Mouse (Mus musculus) adrenal gland, adult (tissue): ENCODE measurements around the gene Lemd1.

Experiments
- DNase-seq, 2 experiments: peaks; one replicate each; pipeline ENCODE4 v3.0.0; 2022 to 2023; ENCODE audit warnings: low spot score in 1 of 2; ENCODE audit not compliant: inconsistent age in 2 of 2

Gene Lemd1

GRCm38 (mm10) chr1:132164780-132165518 lies 26.3 kb upstream of the Lemd1 start:
- DNase-seq, result no peak

- DNase-seq, result no peak
Observed at GRCm38 (mm10) chr1:132165859-132166258, 25.4 kb upstream of the Lemd1 start.

- DNase-seq, result peak in 1 of 2 experiments; percentile 62
Observed at GRCm38 (mm10) chr1:132168115-132168767, 23.0 kb upstream of the Lemd1 start.

- DNase-seq, result no peak
Observed at GRCm38 (mm10) chr1:132170698-132171097, 20.5 kb upstream of the Lemd1 start.

- DNase-seq, result no peak
Observed at GRCm38 (mm10) chr1:132171619-132172018, 19.6 kb upstream of the Lemd1 start.

- no peak for DNase-seq
Observed at GRCm38 (mm10) chr1:132186303-132186702, 4.9 kb upstream of the Lemd1 start.

GRCm38 (mm10) chr1:132188442-132189066 lies 2.7 kb upstream of the Lemd1 start:
- DNase-seq, result no peak

- no peak for DNase-seq
Observed at GRCm38 (mm10) chr1:132189231-132189630, 2.0 kb upstream of the Lemd1 start.

- DNase-seq, result peak in 1 of 2 experiments; percentile 68
Observed at GRCm38 (mm10) chr1:132190040-132190513, 1.2 kb upstream of the Lemd1 start.

GRCm38 (mm10) chr1:132190621-132191092 lies 574 bp upstream of the Lemd1 start:
- DNase-seq, result peak in 1 of 2 experiments; percentile 55

- peak in 1 of 2 experiments; percentile 19 for DNase-seq
Observed at GRCm38 (mm10) chr1:132191786-132192680, 802 bp downstream of the Lemd1 start.

GRCm38 (mm10) chr1:132193806-132194205 lies 2.6 kb downstream of the Lemd1 start:
- no peak for DNase-seq

- no peak for DNase-seq
Observed at GRCm38 (mm10) chr1:132194624-132195023, 3.4 kb downstream of the Lemd1 start.

- DNase-seq, result no peak
Observed at GRCm38 (mm10) chr1:132195100-132195499, 3.9 kb downstream of the Lemd1 start.

- peak in 1 of 2 experiments; percentile 19 for DNase-seq
Observed at GRCm38 (mm10) chr1:132195681-132196080, 4.5 kb downstream of the Lemd1 start.

GRCm38 (mm10) chr1:132196337-132196736 lies 5.1 kb downstream of the Lemd1 start:
- peak in 1 of 2 experiments; percentile 18 for DNase-seq

GRCm38 (mm10) chr1:132197666-132198065 lies 6.4 kb downstream of the Lemd1 start:
- peak in 1 of 2 experiments; percentile 12 for DNase-seq

GRCm38 (mm10) chr1:132198401-132199071 lies 7.3 kb downstream of the Lemd1 start:
- DNase-seq, result peak; percentile 2 to 20

GRCm38 (mm10) chr1:132199244-132199643 lies 8.0 kb downstream of the Lemd1 start:
- DNase-seq, result peak; percentile 1 to 15

GRCm38 (mm10) chr1:132199934-132200333 lies 8.7 kb downstream of the Lemd1 start:
- peak in 1 of 2 experiments; percentile 13 for DNase-seq
